Mouse (Mus musculus) MEL (cell line): ENCODE data around the gene Adamts18. TPM values are rescaled to one million over a fixed set of nuclear protein-coding genes. Genes with fewer than 3 reads are reported as not detected.

Experiments
- DNase-seq: peaks from one replicate; pipeline ENCODE4 v3.0.0; 2011; ENCODE audit warnings: low read depth, low spot score
- H3K27ac ChIP-seq: 2 replicates; pipeline ENCODE4 v1.5.1; 2012; ENCODE audit warnings: low read depth, mild to moderate bottlenecking, control low read depth, low read length, moderate library complexity; ENCODE audit not compliant: control insufficient read depth
- H3K27me3 ChIP-seq, 2 experiments: fragments of 150-350 bp in 1 of 2; sonication (generic) in 1 of 2; 2 replicates each; pipeline ENCODE4 v1.6.1; 2012; ENCODE audit warnings: low read length in 2 of 2, mild to moderate bottlenecking in 2 of 2, improper control_type of control experiment in 1 of 2, moderate library complexity in 1 of 2; ENCODE audit not compliant: insufficient read depth in 2 of 2, control insufficient read depth in 1 of 2
- H3K36me3 ChIP-seq, 2 experiments: 2 replicates each; pipeline ENCODE4 v1.6.1; 2012 to 2014; ENCODE audit warnings: low read length in 2 of 2, improper control_type of control experiment in 1 of 2, inconsistent platforms in 1 of 2, mild to moderate bottlenecking in 1 of 2; ENCODE audit not compliant: insufficient read depth in 2 of 2, control insufficient read depth in 1 of 2
- H3K4me1 ChIP-seq, 2 experiments: fragments of 150-350 bp in 1 of 2; sonication (generic) in 1 of 2; 2 replicates each; pipeline ENCODE4 v1.6.1; 2012; ENCODE audit warnings: low read length in 2 of 2, improper control_type of control experiment in 1 of 2, mild to moderate bottlenecking in 1 of 2; ENCODE audit not compliant: insufficient read depth in 2 of 2, control insufficient read depth in 1 of 2
- H3K4me3 ChIP-seq, 2 experiments: fragments of 150-350 bp in 1 of 2; sonication (generic) in 1 of 2; 2 replicates each; pipeline ENCODE4 v1.5.1; 2012; ENCODE audit warnings: low read depth in 2 of 2, low read length in 2 of 2, mild to moderate bottlenecking in 2 of 2, moderate library complexity in 2 of 2, control low read depth in 1 of 2, improper control_type of control experiment in 1 of 2; ENCODE audit not compliant: control insufficient read depth in 1 of 2, insufficient read depth in 1 of 2
- H3K79me2 ChIP-seq: 2 replicates; pipeline ENCODE4 v1.6.1; 2012; ENCODE audit warnings: mild to moderate bottlenecking, low read length, moderate library complexity; ENCODE audit not compliant: control insufficient read depth, poor library complexity, insufficient read depth
- H3K9ac ChIP-seq: 2 replicates; pipeline ENCODE4 v1.6.1; 2012; ENCODE audit warnings: low read depth, mild to moderate bottlenecking, control low read depth, low read length, moderate library complexity; ENCODE audit not compliant: control insufficient read depth, poor library complexity, severe bottlenecking
- H3K9me3 ChIP-seq: fragments of 150-350 bp; sonication (generic); replicated peaks from 2 replicates; pipeline ENCODE4 v1.6.1; 2012; ENCODE audit warnings: mild to moderate bottlenecking, low read length, improper control_type of control experiment, moderate library complexity; ENCODE audit not compliant: insufficient read depth
- CHD1 ChIP-seq: IDR thresholded peaks from 2 replicates; pipeline ENCODE4 v1.6.1; 2012; ENCODE audit warnings: low read depth, mild to moderate bottlenecking, inconsistent platforms, low read length, improper control_type of control experiment
- CHD2 ChIP-seq: IDR thresholded peaks from 2 replicates; pipeline ENCODE4 v1.6.1; 2011; ENCODE audit warnings: low read length, improper control_type of control experiment
- ETS1 ChIP-seq: IDR thresholded peaks from 2 replicates; pipeline ENCODE4 v1.6.1; 2012; ENCODE audit warnings: low read depth, mild to moderate bottlenecking, inconsistent platforms, low read length, improper control_type of control experiment, moderate library complexity
- GABPA ChIP-seq: IDR thresholded peaks from 2 replicates; pipeline ENCODE4 v1.6.1; 2012; ENCODE audit warnings: low read depth, mild to moderate bottlenecking, inconsistent platforms, low read length, improper control_type of control experiment, moderate library complexity
- MAZ ChIP-seq: IDR thresholded peaks from 2 replicates; pipeline ENCODE4 v1.6.1; 2012; ENCODE audit warnings: low read depth, mild to moderate bottlenecking, inconsistent platforms, low read length, improper control_type of control experiment
- MEF2A ChIP-seq: IDR thresholded peaks from 2 replicates; pipeline ENCODE4 v1.6.1; 2014; ENCODE audit warnings: low read depth, mild to moderate bottlenecking, inconsistent platforms, low read length, improper control_type of control experiment; ENCODE audit not compliant: poor library complexity, insufficient replicate concordance, severe bottlenecking; ENCODE audit errors: extremely low read depth
- NELFE ChIP-seq: IDR thresholded peaks from 2 replicates; pipeline ENCODE4 v1.6.1; 2011; ENCODE audit warnings: low read depth, low read length, improper control_type of control experiment
- NRF1 ChIP-seq: IDR thresholded peaks from 2 replicates; pipeline ENCODE4 v1.6.1; 2014; ENCODE audit warnings: low read depth, mild to moderate bottlenecking, inconsistent platforms, low read length, improper control_type of control experiment, moderate library complexity; ENCODE audit not compliant: poor library complexity, insufficient read depth, severe bottlenecking
- POLR2AphosphoS2 ChIP-seq: IDR thresholded peaks from 2 replicates; pipeline ENCODE4 v1.6.1; 2011; ENCODE audit warnings: low read length, improper control_type of control experiment
- RAD21 ChIP-seq: IDR thresholded peaks from 2 replicates; pipeline ENCODE4 v1.6.1; 2011; ENCODE audit warnings: mild to moderate bottlenecking, low read depth, low read length, improper control_type of control experiment
- RCOR1 ChIP-seq: IDR thresholded peaks from 2 replicates; pipeline ENCODE4 v1.6.1; 2012; ENCODE audit warnings: low read depth, mild to moderate bottlenecking, inconsistent platforms, low read length, improper control_type of control experiment
- SIN3A ChIP-seq: IDR thresholded peaks from 2 replicates; pipeline ENCODE4 v1.6.1; 2012; ENCODE audit warnings: low read length, improper control_type of control experiment, inconsistent platforms
- TAL1 ChIP-seq: IDR thresholded peaks from 2 replicates; pipeline ENCODE4 v1.6.1; 2012; ENCODE audit warnings: mild to moderate bottlenecking, inconsistent platforms, low read length, moderate library complexity, mixed read lengths
- TBP ChIP-seq: IDR thresholded peaks from 2 replicates; pipeline ENCODE4 v1.8.0; 2011; ENCODE audit warnings: low read depth, low read length, improper control_type of control experiment
- ZC3H11A ChIP-seq: IDR thresholded peaks from 2 replicates; pipeline ENCODE4 v1.6.1; 2012; ENCODE audit warnings: low read depth, mild to moderate bottlenecking, inconsistent platforms, low read length, improper control_type of control experiment
- ZKSCAN1 ChIP-seq: IDR thresholded peaks from 2 replicates; pipeline ENCODE4 v1.6.1; 2012; ENCODE audit warnings: low read depth, mild to moderate bottlenecking, inconsistent platforms, low read length, improper control_type of control experiment, moderate library complexity
- ZMIZ1 ChIP-seq: IDR thresholded peaks from 2 replicates; pipeline ENCODE4 v1.6.1; 2012; ENCODE audit warnings: low read depth, mild to moderate bottlenecking, inconsistent platforms, low read length, improper control_type of control experiment, moderate library complexity
- polyA plus RNA-seq, 2 experiments: library from polyadenylated mRNA; stranded (reverse) in 1 of 2; unstranded in 1 of 2; fragments of >175 nt in 1 of 2; fragments of >200 nt in 1 of 2; gene quantifications; 2 replicates each; pipeline versions ENCODE4 v1.2.1 to v1.2.4; 2012; ENCODE audit warnings: low replicate concordance in 2 of 2, low read depth in 1 of 2; ENCODE audit not compliant: insufficient read length in 2 of 2, insufficient read depth in 1 of 2, missing spikeins in 1 of 2
- total RNA-seq: library from RNA; depleted of rRNA; stranded (reverse); fragments of 300-350 nt; gene quantifications from 2 replicates; pipeline ENCODE4 v1.2.3, GENCODE M21; 2012

Gene Adamts18
- total and polyA plus RNA-seq, 3 experiments, result not detected

GRCm38 (mm10) chr8:113669924-113670323 is 178.6 kb downstream of the Adamts18 start:
- no peaks in the 10 kb centered on the region for H3K27me3 ChIP-seq
- H3K36me3 ChIP-seq, result no peaks in the 10 kb centered on the region
- no peak for DNase-seq
- TF ChIP-seq ZKSCAN1 (no peak), NELFE (no peak), RAD21 (no peak), MEF2A (no peak), ZC3H11A (no peak), ETS1 (no peak)
- TF ChIP-seq, all 39 proteins: peak for 0
- Histone ChIP-seq H3K27ac (no peak overlapping the region), H3K9ac (no peak overlapping the region), H3K4me3 (no peak overlapping the region), H3K9me3 (no peaks in the 10 kb centered on the region), H3K4me1 (no peaks in the 10 kb centered on the region), H3K79me2 (no peaks in the 10 kb centered on the region)

GRCm38 (mm10) chr8:113666714-113667432 is 181.7 kb downstream of the Adamts18 start:
- Histone ChIP-seq H3K9me3 (no peaks in the 10 kb centered on the region), H3K27me3 (no peaks in the 10 kb centered on the region), H3K4me1 (no peaks in the 10 kb centered on the region), H3K79me2 (no peaks in the 10 kb centered on the region), H3K27ac (no peak overlapping the region), H3K4me3 (no peak overlapping the region), H3K36me3 (no peaks in the 10 kb centered on the region), H3K9ac (no peak overlapping the region)
- TF ChIP-seq ZMIZ1 (no peak), GABPA (no peak), MAZ (no peak), TBP (no peak), CHD2 (no peak), RCOR1 (no peak), CHD1 (no peak), POLR2AphosphoS2 (no peak)
- no peak for DNase-seq

GRCm38 (mm10) chr8:113665951-113666350 is 182.6 kb downstream of the Adamts18 start:
- DNase-seq, result no peak
- Histone ChIP-seq H3K36me3 (no peaks in the 10 kb centered on the region), H3K9ac (no peak overlapping the region), H3K27ac (no peak overlapping the region)
- TF ChIP-seq MEF2A, result no peak
- no peak for TF ChIP-seq SIN3A
- TF ChIP-seq NELFE, result no peak
- no peak for TF ChIP-seq MAZ
- no peak for TF ChIP-seq NRF1
- TF ChIP-seq TAL1, result no peak
- TF ChIP-seq, all 39 proteins: peak for 0
- no peaks in the 10 kb centered on the region for H3K79me2 ChIP-seq
- H3K4me1 ChIP-seq, result no peaks in the 10 kb centered on the region
- no peak overlapping the region for H3K4me3 ChIP-seq
- no peaks in the 10 kb centered on the region for H3K27me3 ChIP-seq
- no peaks in the 10 kb centered on the region for H3K9me3 ChIP-seq
